Mouse (Mus musculus): Measurements from ENCODE around the gene Pm20d1.

DNA sequence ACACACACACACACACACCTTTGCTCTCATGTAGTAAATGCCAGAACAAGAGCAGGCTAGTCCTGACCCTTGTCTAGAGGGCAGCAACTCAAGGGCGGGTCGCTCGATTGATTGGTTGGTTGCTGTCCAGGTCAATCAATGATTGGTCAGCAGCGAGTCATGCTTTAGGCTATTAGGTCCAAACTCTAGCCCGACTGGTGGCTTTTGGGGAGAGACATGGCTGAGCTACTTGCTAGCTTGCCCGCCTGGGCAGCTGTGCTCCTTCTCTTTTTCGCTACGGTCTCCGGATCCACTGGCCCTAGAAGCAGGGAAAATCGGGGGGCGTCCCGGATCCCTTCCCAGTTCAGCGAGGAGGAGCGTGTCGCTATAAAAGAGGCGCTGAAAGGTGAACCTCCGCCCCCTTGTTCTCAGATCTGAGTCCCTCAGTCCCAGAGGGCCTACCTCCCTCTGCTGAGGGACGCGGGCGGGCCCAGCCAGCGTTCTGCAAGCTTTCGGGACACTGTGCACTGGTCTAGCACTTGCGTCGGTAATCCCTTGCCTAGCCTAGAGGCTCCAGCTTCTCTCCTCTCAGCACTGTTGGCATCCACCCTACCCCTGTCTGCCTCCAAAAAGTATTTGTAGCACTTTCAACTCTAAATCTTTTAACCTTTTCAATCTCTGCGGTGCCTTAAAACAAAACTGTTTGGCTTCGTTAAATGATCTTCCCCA is at the start of gene Pm20d1:
- TF ChIP-seq GATA1 (IDR thresholded peaks at IDR 0.05; ENCODE audit: low read length) (no peak), TAL1 (IDR thresholded peaks at IDR 0.05; ENCODE audit: low read length) (no peak)

Data from erythroblast, embryonic 14.5 days (primary cell).